Comparison of ENCODE assay signal across 10 mouse cellular contexts in genomic region chr5:140502925-140503324, GRCm38 (mm10). TPM values are rescaled to one million over a fixed set of nuclear protein-coding genes. Genes with fewer than 3 reads are reported as not detected.
DNase-seq lines count a peak whose midpoint lies in the region; ATAC-seq and TF ChIP-seq lines count a peak whose summit lies in the region.
"Not testable (repeated sequence)": the region's sequence is repeated elsewhere in the genome, so short reads cannot be mapped to it uniquely, and the experiment has no call there.
"Had no signal": no experiment of that assay in that cellular context is flagged by ENCODE, and none has a peak within 500 bp of the region (broad histone marks: within the 10 kb centered on the region; RNA-seq: fewer than 3 reads in every experiment).

No protein-coding gene starts in this region.

- H3K4me1 ChIP-seq in ES-Bruce4 (ENCODE audit: control insufficient read depth, insufficient read depth, low read length) = peaks cover 11% of the 10 kb centered on the region
- not testable (repeated sequence) for H3K4me1 ChIP-seq in forebrain, postnatal 0 days (ENCODE audit: insufficient read depth)
- H3K4me1 ChIP-seq in kidney, embryonic 14.5 days (ENCODE audit: control insufficient read depth, insufficient read depth, low read length) = peaks cover 35% of the 10 kb centered on the region
- H3K4me1 ChIP-seq in liver, embryonic 15.5 days (replicated peaks) = peaks cover 67% of the 10 kb centered on the region
- H3K4me1 ChIP-seq in midbrain, embryonic 16.5 days (ENCODE audit: control insufficient read depth, insufficient read depth, low read length) = peaks cover 29% of the 10 kb centered on the region

- 2% methylated on average over 12 of the region's 12 CpGs for WGBS in forebrain, postnatal 0 days
- 3% methylated on average over 12 of the region's 12 CpGs for WGBS in kidney, embryonic 14.5 days
- WGBS in liver, embryonic 15.5 days (ENCODE audit: insufficient replicate concordance) = 1% methylated on average over 12 of the region's 12 CpGs
- 1% methylated on average over 12 of the region's 12 CpGs for WGBS in midbrain, embryonic 16.5 days

- peak; percentile 17 for TF ChIP-seq POLR2A in ES-Bruce4 (IDR thresholded peaks at IDR 0.05; ENCODE audit: insufficient read depth, low read length)

- not testable (repeated sequence) for TF ChIP-seq CTCF in ES-Bruce4 (IDR thresholded peaks at IDR 0.05; ENCODE audit: low read depth, low read length); forebrain, postnatal 0 days (IDR thresholded peaks at IDR 0.05; ENCODE audit: low read depth)

- peak overlapping the region; percentile 13; the same call in 1 of the 2 replicates for H3K9ac ChIP-seq in ES-Bruce4 (ENCODE audit: low read depth, poor library complexity, severe bottlenecking)
- H3K9ac ChIP-seq in forebrain, postnatal 0 days = not testable (repeated sequence)
- peak overlapping the region; percentile 59 for H3K9ac ChIP-seq in kidney, embryonic 14.5 days (ENCODE audit: low read depth, low read length)
- H3K9ac ChIP-seq in liver, embryonic 15.5 days = peak overlapping the region; percentile 32; the same call in 1 of the 2 replicates
- H3K9ac ChIP-seq in midbrain, embryonic 16.5 days (ENCODE audit: low read depth, low read length) = peak overlapping the region; percentile 50; the same call in 1 of the 2 replicates

- intact Hi-C loops in heart, postnatal 10 days (cut with DNase I) = not testable (repeated sequence)

- not testable (repeated sequence) for H3K27ac ChIP-seq in ES-Bruce4 (ENCODE audit: insufficient read depth, low read length); forebrain, postnatal 0 days (ENCODE audit: low read depth, low read length); midbrain, embryonic 16.5 days (ENCODE audit: low read length)
- peak overlapping the region; percentile 90 for H3K27ac ChIP-seq in kidney, embryonic 14.5 days (ENCODE audit: low read depth, low read length)
- H3K27ac ChIP-seq in liver, embryonic 15.5 days (replicated peaks) = peak overlapping the region; percentile 68; the same call in 1 of the 2 replicates

- H3K36me3 ChIP-seq in ES-Bruce4 (ENCODE audit: control insufficient read depth, insufficient read depth, low read length, poor library complexity, severe bottlenecking); forebrain, postnatal 0 days (ENCODE audit: insufficient read depth); kidney, embryonic 14.5 days (ENCODE audit: control insufficient read depth, insufficient read depth, low read length); liver, embryonic 15.5 days (replicated peaks); midbrain, embryonic 16.5 days (ENCODE audit: control insufficient read depth, insufficient read depth, low read length): not testable (repeated sequence)

- H3K4me2 ChIP-seq in forebrain, postnatal 0 days (ENCODE audit: low read depth) = 0 out of 2 replicates have a peak overlapping the region, but pooled peaks have one; percentile 5
- H3K4me2 ChIP-seq in kidney, embryonic 14.5 days (replicated peaks; ENCODE audit: low read depth, low read length) = peak overlapping the region; percentile 64
- H3K4me2 ChIP-seq in liver, embryonic 15.5 days = peak overlapping the region; percentile 70
- H3K4me2 ChIP-seq in midbrain, embryonic 16.5 days (ENCODE audit: low read length) = peak overlapping the region; percentile 33

- H3K4me3 ChIP-seq in ES-Bruce4 (ENCODE audit: low read depth, low read length) = peak overlapping the region; percentile 56
- not testable (repeated sequence) for H3K4me3 ChIP-seq in forebrain, postnatal 0 days (ENCODE audit: low read depth, low read length); midbrain, embryonic 16.5 days (ENCODE audit: low read depth, low read length)
- H3K4me3 ChIP-seq in kidney, embryonic 14.5 days (ENCODE audit: low read length) = peak overlapping the region; percentile 22
- peak overlapping the region; percentile 36 for H3K4me3 ChIP-seq in liver, embryonic 15.5 days (replicated peaks)

- not testable (repeated sequence) for TF ChIP-seq EP300 in ES-Bruce4 (IDR thresholded peaks at IDR 0.05; ENCODE audit: insufficient read depth, low read depth, low read length)

- not testable (repeated sequence) for ATAC-seq in forebrain, postnatal 0 days; kidney, embryonic 14.5 days (ENCODE audit: low FRiP score, low TSS enrichment); liver, embryonic 15.5 days (ENCODE audit: insufficient read depth); midbrain, embryonic 16.5 days

- not testable (repeated sequence) for H3K9me3 ChIP-seq in ES-Bruce4 (replicated peaks; ENCODE audit: control insufficient read depth, insufficient read depth, low read length, poor library complexity, severe bottlenecking); forebrain, postnatal 0 days (ENCODE audit: low read length); kidney, embryonic 14.5 days (ENCODE audit: control insufficient read depth, low read length); liver, embryonic 15.5 days (replicated peaks); midbrain, embryonic 16.5 days (replicated peaks; ENCODE audit: control insufficient read depth, low read length, poor library complexity, severe bottlenecking)

- H3K27me3 ChIP-seq in ES-Bruce4 (ENCODE audit: control insufficient read depth, insufficient read depth, low read length, poor library complexity, severe bottlenecking); forebrain, postnatal 0 days (ENCODE audit: insufficient read depth, low read length); kidney, embryonic 14.5 days (ENCODE audit: control insufficient read depth, insufficient read depth, low read length); liver, embryonic 15.5 days; midbrain, embryonic 16.5 days (ENCODE audit: control insufficient read depth, insufficient read depth, low read depth, low read length): not testable (repeated sequence)

- peak; percentile 43 to 59 for DNase-seq in cerebellum, postnatal 14 days
- DNase-seq in forebrain, postnatal 0 days = not testable (repeated sequence)
- DNase-seq in heart, postnatal 10 days = peak; percentile 68 to 70
- DNase-seq in testis, postnatal 14 days (ENCODE audit: low spot score) = peak; percentile 40

RNA-seq across cellular contexts. Expression of gene Chst12, which starts 2.4 kb away (rescaled TPM):
- 14.6 and 18.5 TPM in 2 replicates for polyA plus RNA-seq in ES-Bruce4 (2011; ENCODE audit: insufficient read depth, insufficient read length, low read depth, missing spikeins)
- total RNA-seq in forebrain, postnatal 0 days (2014; rRNA removed) = 11.0 and 11.5 TPM in 2 replicates
- polyA plus RNA-seq in forebrain, postnatal 0 days (2015; fragmentation: Nextera tagmentation; extraction: Ambion mirVana) = 19.1 and 22.4 TPM in 2 replicates
- 1 to 10 TPM; 7.5 to 8.2 TPM for total RNA-seq in heart, postnatal 10 days (2021)
- 13.3 and 17.5 TPM in 2 replicates for polyA plus RNA-seq in kidney, embryonic 14.5 days (2014; fragmentation: Nextera tagmentation; extraction: Ambion mirVana)
- 8.9 and 10.4 TPM in 2 replicates for polyA plus RNA-seq in liver, embryonic 15.5 days (2015; fragmentation: Nextera tagmentation; extraction: Ambion mirVana)
- 25.5 and 30.6 TPM in 2 replicates for polyA plus RNA-seq in midbrain, embryonic 16.5 days (2015; fragmentation: Nextera tagmentation; extraction: Ambion mirVana)

RNA-seq across cellular contexts. Expression of gene Gm4869, which starts 57.5 kb away (rescaled TPM):
- 0.19 and 0.30 TPM in 2 replicates for polyA plus RNA-seq in ES-Bruce4 (2011; ENCODE audit: insufficient read depth, insufficient read length, low read depth, missing spikeins)
- 0.10 TPM in 1 of 2 replicates, not detected in the other for total RNA-seq in forebrain, postnatal 0 days (2014; rRNA removed)
- not detected in 2 replicates for polyA plus RNA-seq in forebrain, postnatal 0 days (2015; fragmentation: Nextera tagmentation; extraction: Ambion mirVana)
- not detected for total RNA-seq in heart, postnatal 10 days (2021)
- not detected in 2 replicates for polyA plus RNA-seq in kidney, embryonic 14.5 days (2014; fragmentation: Nextera tagmentation; extraction: Ambion mirVana)
- polyA plus RNA-seq in liver, embryonic 15.5 days (2015; fragmentation: Nextera tagmentation; extraction: Ambion mirVana) = not detected in 2 replicates
- polyA plus RNA-seq in midbrain, embryonic 16.5 days (2015; fragmentation: Nextera tagmentation; extraction: Ambion mirVana) = not detected in 2 replicates
- total RNA-seq: layer of hippocampus, adult 8-10 months had no signal
- polyA plus RNA-seq: Patski had no signal

Comparison
In these comparisons a context has a peak if more than half of its experiments do, and no peak if none do; other contexts are left out.
1. H3K4me2 ChIP-seq: peak in every context shown above with its lines; median percentile 70 in liver, embryonic 15.5 days; 64 in kidney, embryonic 14.5 days; 33 in midbrain, embryonic 16.5 days; 5 in forebrain, postnatal 0 days.